Mouse (Mus musculus): ENCODE measurements around the gene Cacna1h. TPM values are rescaled to one million over a fixed set of nuclear protein-coding genes. Genes with fewer than 3 reads are reported as not detected.

Gene Cacna1h
- polyA plus RNA-seq, 1 experiment: 0.12 TPM

DNA sequence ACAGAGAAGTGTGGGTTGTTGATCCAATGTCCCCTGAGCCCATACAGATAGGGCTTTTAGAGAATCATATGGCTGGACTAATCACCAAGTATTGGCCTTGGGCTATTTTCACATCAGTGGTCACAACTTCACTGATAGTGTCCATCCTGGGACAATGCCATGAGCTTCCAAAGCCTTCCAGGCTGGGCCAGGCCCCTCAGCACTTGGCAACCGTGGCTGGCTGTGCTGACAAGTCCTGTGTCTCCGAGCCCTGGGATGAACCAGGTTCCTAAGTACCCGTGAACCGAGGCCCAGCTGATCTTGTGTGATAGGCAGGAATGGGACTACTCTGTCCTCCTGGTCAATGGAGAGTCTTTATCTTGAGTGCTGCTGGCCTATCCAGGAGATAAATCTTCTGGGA lies 30.5 kb upstream of the Cacna1h start:
- H3K4me2 ChIP-seq (ENCODE audit: low read depth): no peak overlapping the region
- H3K36me3 ChIP-seq (ENCODE audit: control insufficient read depth, insufficient read depth): no peaks in the 10 kb centered on the region
- peaks cover 41% of the 10 kb centered on the region for H3K27me3 ChIP-seq (ENCODE audit: control insufficient read depth, insufficient read depth, insufficient read length)
- no peak overlapping the region for H3ac ChIP-seq (ENCODE audit: control insufficient read depth, insufficient read length)
- H3K79me2 ChIP-seq (ENCODE audit: control insufficient read depth, insufficient read depth): no peaks in the 10 kb centered on the region
- TF ChIP-seq POLR2A (IDR thresholded peaks at IDR 0.05; ENCODE audit: insufficient read length, low read depth) (no peak), TCF3 (IDR thresholded peaks at IDR 0.05; ENCODE audit: insufficient read length, low read depth) (no peak), MYOG (IDR thresholded peaks at IDR 0.05; ENCODE audit: control insufficient read depth in 1 of 3, insufficient read depth in 1 of 3, insufficient read length in 2 of 3, low read depth in 2 of 3) (no peak), MAX (IDR thresholded peaks at IDR 0.05; ENCODE audit: low read depth) (no peak), E2F4 (IDR thresholded peaks at IDR 0.05; ENCODE audit: insufficient read depth) (no peak), CEBPB (IDR thresholded peaks at IDR 0.05; ENCODE audit: insufficient read depth, poor library complexity, severe bottlenecking) (no peak), POLR2AphosphoS2 (IDR thresholded peaks at IDR 0.05; ENCODE audit: insufficient read length, low read depth) (no peak)
- no peak overlapping the region for H3K4me3 ChIP-seq

DNA sequence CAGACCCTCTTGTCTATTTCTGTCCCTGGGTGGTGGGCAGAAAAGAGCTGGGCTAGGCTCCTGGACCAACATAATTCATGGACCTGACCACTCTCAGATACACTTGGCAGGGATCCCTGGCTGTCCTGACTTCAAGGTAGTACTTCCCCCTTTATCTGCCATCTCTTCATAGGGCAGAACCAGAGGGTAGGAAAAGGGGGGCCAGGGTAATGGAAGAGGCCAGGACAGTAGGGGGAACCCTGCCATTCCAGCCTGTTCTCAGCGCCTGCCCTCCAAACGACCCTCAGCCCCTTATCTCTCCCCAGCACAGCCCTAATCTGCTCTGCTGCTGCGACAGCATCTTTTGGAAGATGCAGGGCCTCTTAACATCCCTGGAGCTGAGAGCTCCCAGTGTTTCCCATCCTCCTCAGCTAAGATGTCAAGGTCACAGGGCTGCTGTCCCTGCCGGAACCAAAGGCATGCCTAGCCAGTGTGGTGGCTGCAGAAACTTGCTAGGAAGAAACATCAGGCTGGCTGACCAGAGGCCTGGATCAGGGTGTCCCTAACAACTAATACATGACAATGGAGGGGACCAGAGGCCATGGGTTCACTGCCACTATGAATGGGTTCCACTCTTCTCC lies 29.9 kb upstream of the Cacna1h start:
- H3K36me3 ChIP-seq (ENCODE audit: control insufficient read depth, insufficient read depth): no peaks in the 10 kb centered on the region
- no peak overlapping the region for H3ac ChIP-seq (ENCODE audit: control insufficient read depth, insufficient read length)
- no peak overlapping the region for H3K4me2 ChIP-seq (ENCODE audit: low read depth)
- peaks cover 34% of the 10 kb centered on the region for H3K27me3 ChIP-seq (ENCODE audit: control insufficient read depth, insufficient read depth, insufficient read length)
- H3K4me3 ChIP-seq: no peak overlapping the region
- TF ChIP-seq MYOD1 (IDR thresholded peaks at IDR 0.05; ENCODE audit: control insufficient read depth in 1 of 3, insufficient read length in 2 of 3, low read depth in 2 of 3) (no peak), TCF12 (IDR thresholded peaks at IDR 0.05; ENCODE audit: insufficient read depth, poor library complexity, severe bottlenecking) (no peak), USF1 (IDR thresholded peaks at IDR 0.05; ENCODE audit: low read depth) (no peak), MYOG (IDR thresholded peaks at IDR 0.05; ENCODE audit: control insufficient read depth in 1 of 3, insufficient read depth in 1 of 3, insufficient read length in 2 of 3, low read depth in 2 of 3) (no peak), E2F4 (IDR thresholded peaks at IDR 0.05; ENCODE audit: insufficient read depth) (no peak), TCF3 (IDR thresholded peaks at IDR 0.05; ENCODE audit: insufficient read length, low read depth) (no peak), REST (IDR thresholded peaks at IDR 0.05; ENCODE audit: insufficient read depth, insufficient read length) (no peak), MAX (IDR thresholded peaks at IDR 0.05; ENCODE audit: low read depth) (no peak), POLR2AphosphoS2 (IDR thresholded peaks at IDR 0.05; ENCODE audit: insufficient read length, low read depth) (no peak)
- H3K79me2 ChIP-seq (ENCODE audit: control insufficient read depth, insufficient read depth): no peaks in the 10 kb centered on the region

DNA sequence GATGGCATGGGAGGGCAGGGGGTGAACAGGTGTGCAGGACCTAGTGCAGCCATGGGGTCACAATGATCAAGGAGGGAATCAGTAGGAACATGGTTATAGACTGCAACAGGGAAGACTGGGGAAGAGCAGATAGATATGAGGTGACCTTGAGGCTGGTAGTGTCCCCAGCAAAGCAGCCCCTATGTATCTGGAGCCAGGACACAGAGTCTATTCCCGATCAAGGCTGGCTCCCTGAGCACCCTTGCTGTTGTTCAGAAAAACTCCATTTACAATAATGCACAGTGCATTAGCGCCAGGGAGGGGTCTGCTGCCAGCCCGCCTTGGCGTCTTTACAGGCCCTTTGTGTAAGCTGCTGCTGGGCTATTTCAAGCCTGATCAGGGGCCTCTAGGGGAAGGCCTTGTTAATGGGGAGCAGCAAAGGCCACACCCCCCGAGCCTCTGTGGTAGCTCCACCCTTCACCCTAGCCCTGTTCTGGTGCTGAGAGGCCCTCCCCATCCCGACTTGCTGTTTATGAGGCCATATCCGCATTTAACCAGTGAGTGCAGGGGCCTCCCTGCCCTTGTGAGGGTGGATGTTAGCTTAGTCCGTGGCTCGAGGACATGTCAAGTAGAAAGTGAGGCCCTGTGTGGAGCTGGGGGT lies 28.8 kb upstream of the Cacna1h start:
- TF ChIP-seq CEBPB (IDR thresholded peaks at IDR 0.05; ENCODE audit: insufficient read depth, poor library complexity, severe bottlenecking): no peak
- no peak for TF ChIP-seq POLR2AphosphoS2 (IDR thresholded peaks at IDR 0.05; ENCODE audit: insufficient read length, low read depth)
- TF ChIP-seq MAX (IDR thresholded peaks at IDR 0.05; ENCODE audit: low read depth): no peak
- no peak for TF ChIP-seq USF1 (IDR thresholded peaks at IDR 0.05; ENCODE audit: low read depth)
- TF ChIP-seq E2F4 (IDR thresholded peaks at IDR 0.05; ENCODE audit: insufficient read depth): no peak
- no peak for TF ChIP-seq POLR2A (IDR thresholded peaks at IDR 0.05; ENCODE audit: insufficient read length, low read depth)
- TF ChIP-seq TCF3 (IDR thresholded peaks at IDR 0.05; ENCODE audit: insufficient read length, low read depth): no peak

DNA sequence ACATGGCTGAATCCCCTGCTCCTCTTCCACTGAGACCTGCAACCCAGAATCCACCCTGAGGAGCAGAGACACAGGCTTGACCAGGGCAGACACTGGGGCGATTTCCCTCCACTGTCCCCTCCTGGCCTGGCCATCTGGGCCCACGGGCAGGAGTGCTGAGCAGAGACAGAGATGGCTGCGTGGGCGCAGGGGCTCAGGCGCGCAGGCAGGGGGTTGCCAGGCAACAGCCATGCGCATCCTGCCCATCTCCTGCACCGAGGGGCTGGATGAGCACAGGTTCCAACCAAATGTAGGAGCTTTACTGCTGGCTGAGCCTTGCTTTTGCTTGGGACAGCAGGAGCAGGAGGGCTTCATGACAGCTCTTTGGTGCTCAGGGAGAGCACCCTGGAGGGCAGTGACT lies 23.0 kb upstream of the Cacna1h start:
- H3K79me2 ChIP-seq (ENCODE audit: control insufficient read depth, insufficient read depth): no peaks in the 10 kb centered on the region
- no peak overlapping the region for H3K4me2 ChIP-seq (ENCODE audit: low read depth)
- no peak overlapping the region for H3K4me3 ChIP-seq
- TF ChIP-seq MYOD1 (IDR thresholded peaks at IDR 0.05; ENCODE audit: control insufficient read depth in 1 of 3, insufficient read length in 2 of 3, low read depth in 2 of 3): no peak
- no peak for TF ChIP-seq MAX (IDR thresholded peaks at IDR 0.05; ENCODE audit: low read depth)
- TF ChIP-seq POLR2A (IDR thresholded peaks at IDR 0.05; ENCODE audit: insufficient read length, low read depth): no peak
- TF ChIP-seq USF1 (IDR thresholded peaks at IDR 0.05; ENCODE audit: low read depth): no peak
- TF ChIP-seq MYOG (IDR thresholded peaks at IDR 0.05; ENCODE audit: control insufficient read depth in 1 of 3, insufficient read depth in 1 of 3, insufficient read length in 2 of 3, low read depth in 2 of 3): no peak
- no peak for TF ChIP-seq POLR2AphosphoS2 (IDR thresholded peaks at IDR 0.05; ENCODE audit: insufficient read length, low read depth)
- no peak for TF ChIP-seq TCF12 (IDR thresholded peaks at IDR 0.05; ENCODE audit: insufficient read depth, poor library complexity, severe bottlenecking)
- H3K36me3 ChIP-seq (ENCODE audit: control insufficient read depth, insufficient read depth): no peaks in the 10 kb centered on the region
- H3ac ChIP-seq (ENCODE audit: control insufficient read depth, insufficient read length): no peak overlapping the region
- H3K27me3 ChIP-seq (ENCODE audit: control insufficient read depth, insufficient read depth, insufficient read length): peaks cover under 1% of the 10 kb centered on the region

More for the DNA sequence above, 28.8 kb upstream of the Cacna1h start:
- Histone ChIP-seq H3K4me3 (no peak overlapping the region), H3K4me2 (ENCODE audit: low read depth) (no peak overlapping the region), H3K27me3 (ENCODE audit: control insufficient read depth, insufficient read depth, insufficient read length) (peaks cover 25% of the 10 kb centered on the region), H3K79me2 (ENCODE audit: control insufficient read depth, insufficient read depth) (no peaks in the 10 kb centered on the region), H3K36me3 (ENCODE audit: control insufficient read depth, insufficient read depth) (no peaks in the 10 kb centered on the region), H3ac (ENCODE audit: control insufficient read depth, insufficient read length) (no peak overlapping the region)

DNA sequence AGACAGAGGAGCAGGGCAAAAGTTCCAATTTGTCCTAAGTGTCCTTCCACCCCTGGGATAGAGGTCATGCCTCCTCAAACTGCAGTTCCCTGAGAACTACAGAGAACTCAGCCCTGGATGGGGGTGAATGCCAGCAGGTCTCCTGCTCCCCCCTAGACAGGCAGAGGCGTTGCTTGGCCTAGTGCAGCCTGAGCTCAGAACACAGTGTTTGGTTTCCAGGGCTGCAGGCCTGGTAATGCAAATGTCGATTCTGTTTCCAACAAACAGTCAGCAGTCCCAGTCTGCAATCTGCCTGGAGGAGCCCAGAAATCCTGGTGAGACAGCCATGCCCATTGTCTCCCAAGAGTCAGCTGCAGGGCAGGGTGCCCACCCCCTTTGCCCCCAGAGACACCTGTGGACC lies 20.7 kb upstream of the Cacna1h start, which contains the start of gene Tekt4:
Gene Tekt4 (plus strand): TSS at position 344 of the 400 bp plus-strand sequence.
- Histone ChIP-seq H3ac (ENCODE audit: control insufficient read depth, insufficient read length) (no peak within 1 kb of the TSS), H3K36me3 (ENCODE audit: control insufficient read depth, insufficient read depth) (no peaks in the 10 kb centered on the region), H3K27me3 (ENCODE audit: control insufficient read depth, insufficient read depth, insufficient read length) (peaks cover 12% of the 10 kb centered on the region), H3K79me2 (ENCODE audit: control insufficient read depth, insufficient read depth) (no peaks in the 10 kb centered on the region), H3K4me2 (ENCODE audit: low read depth) (no peak within 1 kb of the TSS), H3K4me3 (no peak within 1 kb of the TSS)
- no peak for TF ChIP-seq CEBPB (IDR thresholded peaks at IDR 0.05; ENCODE audit: insufficient read depth, poor library complexity, severe bottlenecking)

Data from myocyte (in vitro differentiated cells).